Mouse (Mus musculus): ENCODE data around the gene Fxr2.

Fxr2 gene

DNA sequence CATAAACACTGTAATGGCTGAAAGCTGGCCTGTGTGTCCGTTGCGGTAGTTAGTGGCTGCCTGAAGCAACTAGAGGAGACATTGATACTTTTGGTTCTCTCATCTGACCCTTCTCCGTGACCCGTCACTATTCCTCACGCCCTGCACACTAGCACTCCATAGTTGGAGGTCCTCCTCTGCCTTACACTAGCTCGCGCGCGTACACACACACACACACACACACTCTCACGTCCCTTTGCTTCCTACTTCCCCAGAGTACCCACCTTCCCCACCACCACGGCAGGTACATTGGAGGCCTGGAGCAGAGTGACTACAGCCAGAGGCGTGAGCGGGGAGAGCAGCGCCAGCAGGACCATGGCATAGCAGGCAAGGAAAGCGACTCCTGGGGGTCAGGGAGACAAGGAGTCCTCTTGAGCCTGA is 24.7 kb downstream of the Fxr2 start:
- DNase-seq (ENCODE audit: low read depth, low spot score) = no peak

DNA sequence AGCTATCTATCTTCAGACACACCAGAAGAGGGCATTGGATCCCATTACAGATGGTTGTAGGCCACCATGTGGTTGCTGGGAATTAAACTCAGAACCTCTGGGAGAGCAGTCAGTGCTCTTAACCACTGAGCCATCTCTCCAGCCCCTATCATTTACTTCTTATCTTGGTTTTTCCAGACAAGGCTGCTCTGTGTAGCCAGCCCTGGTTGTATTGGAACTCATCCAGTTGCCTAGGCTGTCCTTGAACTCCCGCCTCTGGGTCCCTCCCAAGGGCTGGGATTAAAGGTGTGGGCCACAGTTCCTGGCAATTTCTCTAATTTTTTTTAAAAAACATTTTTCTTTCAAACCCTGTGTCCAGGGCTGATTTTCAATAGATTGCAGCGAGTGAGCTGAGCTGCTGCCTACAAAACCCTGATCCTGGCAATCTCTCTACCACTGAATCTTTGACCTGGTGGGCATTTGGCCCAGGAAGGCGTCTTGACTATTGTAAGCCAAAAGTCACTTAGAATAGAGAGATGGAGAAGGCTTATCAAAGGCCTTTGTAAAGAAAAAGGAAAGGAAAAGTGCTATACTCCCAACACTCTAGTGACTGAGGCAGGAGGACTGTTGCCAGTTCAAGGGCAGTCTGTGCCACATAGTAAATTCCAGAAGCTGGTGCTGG is 28.6 kb downstream of the Fxr2 start:
- no peak for DNase-seq (ENCODE audit: low read depth, low spot score)

DNA sequence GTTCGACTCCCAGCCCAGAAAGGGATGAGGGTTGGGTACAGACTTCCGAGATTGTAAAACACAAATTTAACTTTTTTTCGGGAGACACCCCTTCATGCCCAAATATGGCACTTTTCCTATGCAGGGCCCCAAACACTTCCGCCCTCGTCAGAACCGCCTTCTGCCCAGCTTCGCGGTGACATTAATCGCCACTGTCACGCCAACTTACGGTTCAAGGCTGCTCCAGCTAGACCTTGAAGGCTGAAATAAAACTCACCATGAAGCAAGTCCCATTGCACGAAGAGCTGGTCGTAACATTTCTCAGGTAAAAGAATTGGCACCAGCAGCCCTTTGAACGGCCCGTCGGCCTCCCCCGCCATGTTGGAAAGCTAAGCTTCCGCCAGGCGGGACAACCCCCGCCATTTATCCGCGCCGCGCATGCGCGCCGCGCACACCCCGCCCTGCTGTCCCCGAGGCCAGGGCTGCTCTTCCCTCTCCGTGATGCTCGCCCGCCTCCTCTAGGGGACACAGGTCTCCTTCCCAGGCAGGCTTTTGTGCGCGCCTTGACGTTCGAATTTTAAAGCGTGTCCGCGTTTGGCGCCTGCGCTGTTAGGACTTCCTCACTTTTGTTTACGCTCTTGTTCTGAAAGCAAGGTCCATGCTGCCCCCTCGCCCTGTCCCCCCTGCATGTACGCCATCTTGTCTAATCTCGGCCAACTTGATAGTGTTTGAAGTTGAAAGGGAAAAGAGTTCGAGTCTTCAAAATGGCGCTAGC is 29.6 kb downstream of the Fxr2 start, which contains the start of gene Mpdu1:
Gene Mpdu1 (minus strand): TSS at position 430 of the 754 bp plus-strand sequence.
- peak; percentile 99 for DNase-seq (ENCODE audit: low read depth, low spot score)

DNA sequence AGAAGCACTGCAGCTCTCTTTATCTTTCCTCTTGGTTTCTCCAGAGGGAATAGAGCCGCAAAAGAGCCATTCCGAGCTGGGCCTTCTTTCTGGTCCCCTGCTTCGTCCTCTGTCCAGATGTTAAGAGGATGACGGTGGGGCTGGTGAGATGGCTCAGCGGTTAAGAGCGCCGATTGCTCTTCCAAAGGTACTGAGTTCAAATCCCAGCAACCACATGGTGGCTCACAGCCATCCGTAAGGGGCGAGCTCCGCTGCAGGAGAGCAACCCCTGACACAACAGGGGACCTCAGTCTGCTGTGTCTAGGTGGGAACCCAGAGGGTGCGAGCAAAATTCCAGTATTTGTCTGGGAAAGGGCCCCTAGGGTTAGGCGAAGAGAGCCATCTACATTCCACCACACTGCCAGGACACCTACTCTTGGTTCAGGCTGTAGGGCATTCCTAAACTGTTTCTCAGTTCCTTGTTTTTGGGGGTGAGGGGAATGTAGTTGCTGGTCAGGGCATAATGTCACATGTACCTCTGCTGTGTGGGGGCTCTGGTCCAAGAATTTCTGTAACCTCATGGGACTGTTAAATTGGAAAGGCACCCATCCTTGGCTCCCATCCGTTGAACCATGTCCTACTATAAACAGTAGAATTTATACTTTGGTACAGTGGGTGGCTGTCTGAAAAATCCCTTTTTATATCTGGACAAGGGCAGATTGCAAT is 30.3 kb downstream of the Fxr2 start:
- DNase-seq (ENCODE audit: low read depth, low spot score) = no peak

DNA sequence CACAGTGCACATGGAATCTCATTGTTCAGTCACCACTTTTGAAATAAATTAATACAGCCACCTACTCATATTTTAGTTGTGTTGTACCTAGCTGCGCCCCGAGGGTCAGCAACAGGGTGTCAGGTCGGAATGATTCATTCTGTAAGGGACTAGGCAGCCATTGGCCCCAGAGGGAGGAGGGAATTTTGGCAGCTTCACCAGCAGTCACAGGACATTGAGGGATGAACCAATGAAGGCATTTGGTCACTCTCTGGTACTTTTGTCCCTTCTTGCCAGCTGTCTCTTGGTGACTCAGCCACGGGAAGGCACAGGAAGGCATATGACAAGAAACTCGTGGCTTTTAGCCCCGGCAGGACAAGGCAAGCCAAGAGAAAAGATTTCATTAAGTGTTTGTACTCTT is 31.0 kb downstream of the Fxr2 start:
- no peak for DNase-seq (ENCODE audit: low read depth, low spot score)

DNA sequence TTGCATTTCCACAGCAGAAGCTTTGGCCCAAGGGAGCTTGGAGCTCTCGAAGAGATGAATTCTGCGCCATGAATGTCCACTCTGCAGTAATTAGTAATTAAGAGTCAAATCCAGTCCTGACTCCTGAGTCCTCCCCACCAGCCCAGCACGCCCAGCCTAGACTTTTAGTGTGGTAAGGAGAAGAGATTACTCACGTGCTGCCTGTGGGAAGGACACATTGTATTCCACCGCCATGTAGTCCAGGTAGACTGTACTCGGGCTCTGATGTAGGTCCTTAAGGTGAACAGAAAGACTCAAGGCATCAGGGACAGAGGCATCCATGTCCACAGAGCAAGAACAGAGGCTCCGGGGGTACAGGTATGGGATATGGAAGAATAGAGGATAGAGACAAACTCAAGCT is 32.1 kb downstream of the Fxr2 start:
- no peak for DNase-seq (ENCODE audit: low read depth, low spot score)

DNA sequence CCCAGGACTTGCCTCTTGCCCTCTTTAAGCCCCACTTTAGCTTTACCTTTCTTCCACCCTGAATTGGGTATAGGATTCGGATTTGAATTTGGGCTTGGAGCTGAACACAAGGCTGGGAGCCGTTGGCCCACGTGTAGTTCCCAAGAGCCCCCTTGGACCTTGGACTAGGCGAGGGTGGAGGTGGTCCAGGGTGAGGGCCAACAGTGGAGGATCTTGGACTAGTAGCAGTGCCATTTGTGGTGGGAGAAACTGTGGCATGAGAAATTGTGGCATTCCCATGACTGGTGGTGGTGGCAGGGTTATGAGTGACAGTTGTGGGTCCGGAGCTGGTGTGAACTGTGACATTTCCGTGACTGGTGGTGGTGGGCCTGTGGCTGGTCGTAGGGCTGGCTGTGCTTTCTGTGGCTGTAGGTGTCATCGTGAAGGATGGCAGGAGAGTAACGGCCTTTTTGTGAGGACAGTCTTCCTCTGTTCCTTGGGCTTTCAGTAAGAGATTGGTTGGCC is 32.7 kb downstream of the Fxr2 start:
- DNase-seq (ENCODE audit: low read depth, low spot score) = no peak

DNA sequence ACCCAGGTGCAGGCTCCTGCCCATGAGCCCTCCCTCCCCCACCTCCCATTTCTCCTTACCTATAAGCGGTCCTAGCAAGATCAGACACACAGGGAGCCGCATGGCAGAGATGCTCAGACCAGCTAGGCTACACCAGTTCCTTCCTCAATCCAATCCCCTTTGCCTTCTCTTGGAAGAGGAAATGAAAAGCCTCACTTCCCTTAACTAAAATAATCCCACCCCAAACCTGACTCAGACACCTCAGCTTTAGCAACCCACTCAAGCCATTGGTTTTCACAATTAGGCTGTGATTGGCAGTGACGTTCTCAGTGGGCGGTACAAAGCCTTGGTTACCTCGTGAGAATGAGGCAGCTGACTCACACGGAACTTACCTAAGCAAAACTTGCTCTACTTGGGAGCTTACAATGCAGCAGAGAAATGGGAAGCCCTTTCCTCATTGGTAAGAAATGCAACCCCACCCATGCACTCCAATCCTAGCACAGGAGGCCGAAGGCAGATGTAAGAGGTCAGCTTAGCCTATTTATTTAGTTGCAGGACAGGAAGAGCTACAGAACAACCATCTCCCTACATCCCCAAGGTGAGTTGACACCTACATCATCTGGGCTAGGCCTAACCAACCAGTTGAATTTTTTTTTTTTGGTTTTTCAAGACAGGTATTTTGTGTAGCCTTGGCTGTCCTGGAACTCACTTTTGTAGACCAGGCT is 33.3 kb downstream of the Fxr2 start, which contains the start of gene Cd68:
Gene Cd68 (minus strand): TSS at position 193 of the 704 bp plus-strand sequence.
- peak; percentile 92 for DNase-seq (ENCODE audit: low read depth, low spot score)

DNA sequence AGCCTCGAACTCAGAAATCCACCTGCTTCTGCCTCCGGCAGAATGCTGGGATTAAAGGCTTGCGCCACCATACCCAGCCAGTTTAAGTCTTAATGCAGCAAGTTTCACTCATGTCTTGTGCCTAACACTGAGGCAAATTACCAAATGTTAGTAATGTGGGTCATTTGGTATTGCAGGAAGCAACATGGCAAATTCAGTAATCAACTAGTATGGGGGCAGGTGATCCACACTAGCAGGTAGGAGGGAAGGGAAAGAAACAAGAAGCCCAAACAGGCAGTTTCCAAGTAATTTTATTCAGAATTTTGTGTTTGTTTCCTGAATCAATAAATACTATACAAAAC is 33.8 kb downstream of the Fxr2 start:
- no peak for DNase-seq (ENCODE audit: low read depth, low spot score)

DNA sequence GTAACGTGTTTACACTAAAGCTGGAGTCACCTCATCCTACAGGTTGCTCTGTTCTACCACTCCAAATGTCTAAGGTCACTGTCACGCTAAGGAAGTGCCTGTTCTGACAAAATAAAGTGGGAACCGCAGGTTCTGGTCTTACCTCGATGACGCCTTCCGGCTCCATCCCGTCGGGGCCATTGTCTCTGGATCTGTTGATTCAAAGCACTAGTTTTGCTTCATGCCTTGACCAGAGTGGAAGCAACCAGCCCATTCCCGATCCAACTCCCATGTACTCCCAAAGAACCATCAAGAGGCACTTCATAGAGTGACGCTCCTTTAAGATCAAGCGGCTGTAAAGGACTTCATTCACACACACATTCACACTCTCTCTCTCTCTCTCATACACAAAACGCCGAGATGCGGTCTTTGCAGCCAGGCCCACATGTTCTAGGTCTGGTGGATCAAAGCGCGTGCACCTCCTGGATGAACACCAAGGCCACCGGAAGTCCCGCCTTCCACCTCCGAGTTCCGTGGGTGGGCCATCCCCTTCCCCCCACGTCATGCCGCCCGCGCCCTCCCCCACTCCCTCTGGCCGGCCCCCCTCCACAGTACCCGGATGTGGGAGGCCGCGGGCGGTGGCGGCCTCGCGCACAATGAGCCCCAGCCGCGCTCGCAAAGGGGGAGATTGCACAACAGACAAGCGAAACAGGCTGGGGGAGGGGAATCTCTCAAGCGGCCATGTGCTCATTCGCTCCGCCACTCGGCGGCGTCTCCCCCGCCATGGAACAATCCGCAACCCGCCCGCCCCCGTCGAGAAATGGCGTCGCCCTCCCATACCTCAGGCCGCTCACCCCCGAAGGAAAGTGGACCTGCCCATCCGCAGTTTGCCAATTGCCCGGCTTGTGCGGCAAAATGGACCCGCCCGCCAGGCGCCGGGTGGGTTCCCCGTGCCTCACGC is 38.3 kb downstream of the Fxr2 start:
- peak; percentile 93 for DNase-seq (ENCODE audit: low read depth, low spot score)

DNA sequence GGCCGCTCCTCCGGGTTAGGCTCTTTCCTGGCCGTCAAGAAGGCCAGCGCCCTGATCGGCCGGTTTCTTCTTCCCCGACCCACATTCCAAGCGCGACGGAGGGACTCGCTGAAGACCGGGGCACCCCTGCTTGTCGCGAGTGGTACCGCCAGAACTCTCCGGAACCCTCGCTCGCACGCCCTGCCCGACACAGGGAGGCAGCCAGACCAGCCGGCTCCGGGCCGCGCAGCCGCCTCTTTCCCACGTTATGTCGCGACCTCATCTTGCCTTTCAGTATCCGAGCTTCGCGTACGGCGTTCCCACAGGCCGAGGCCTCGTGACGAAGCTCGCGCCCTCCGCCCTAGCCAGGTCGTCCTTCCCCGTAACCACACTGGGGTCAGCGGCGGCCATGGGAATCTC is 38.9 kb downstream of the Fxr2 start:
- no peak for DNase-seq (ENCODE audit: low read depth, low spot score)

DNA sequence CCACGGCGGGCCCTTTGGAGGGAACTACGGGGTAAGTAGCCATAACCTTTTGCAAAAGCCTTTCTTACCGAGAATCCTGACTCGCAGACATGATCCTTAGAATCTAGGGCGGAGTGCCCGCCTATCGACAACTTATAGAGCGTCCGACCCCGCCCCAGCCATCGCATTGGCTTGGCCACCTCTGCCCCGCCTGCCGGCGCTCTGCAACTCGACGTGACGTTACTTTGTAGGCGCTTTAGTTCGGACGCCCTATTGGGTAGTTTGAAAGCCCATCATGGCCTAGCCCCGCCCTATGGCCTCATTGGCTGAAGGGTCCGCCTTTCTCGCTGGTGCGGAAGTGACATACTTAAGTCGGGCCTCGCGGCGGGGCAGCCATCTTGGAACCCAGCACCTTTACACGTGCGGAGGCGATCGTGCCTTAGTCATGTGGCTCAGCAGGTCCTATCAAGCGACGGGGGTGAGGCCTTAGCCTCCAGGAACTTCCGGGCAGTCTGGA is 39.5 kb downstream of the Fxr2 start, which contains the start of gene Eif4a1:
Gene Eif4a1 (minus strand): TSS at position 213 of the 496 bp plus-strand sequence.
- peak; percentile 100 for DNase-seq (ENCODE audit: low read depth, low spot score)

DNA sequence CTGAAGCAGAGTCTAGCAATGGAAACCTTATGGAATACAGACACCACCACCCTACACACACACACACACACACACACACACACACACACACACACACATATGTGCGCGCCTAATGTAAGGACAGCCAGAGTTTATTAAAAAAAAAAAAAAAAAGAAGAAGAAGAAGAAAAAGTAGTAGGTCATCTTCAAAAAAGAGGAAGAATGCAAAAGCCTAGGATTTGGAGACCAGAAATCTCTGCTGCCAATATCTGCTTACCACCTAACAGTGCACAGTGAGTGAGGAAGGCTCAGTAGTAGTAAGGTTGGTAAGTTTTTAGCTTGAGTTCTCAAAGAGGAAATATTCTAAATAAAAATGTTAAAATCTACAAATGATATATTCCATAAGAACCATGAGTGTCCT is 46.4 kb downstream of the Fxr2 start:
- DNase-seq (ENCODE audit: low read depth, low spot score) = no peak

DNA sequence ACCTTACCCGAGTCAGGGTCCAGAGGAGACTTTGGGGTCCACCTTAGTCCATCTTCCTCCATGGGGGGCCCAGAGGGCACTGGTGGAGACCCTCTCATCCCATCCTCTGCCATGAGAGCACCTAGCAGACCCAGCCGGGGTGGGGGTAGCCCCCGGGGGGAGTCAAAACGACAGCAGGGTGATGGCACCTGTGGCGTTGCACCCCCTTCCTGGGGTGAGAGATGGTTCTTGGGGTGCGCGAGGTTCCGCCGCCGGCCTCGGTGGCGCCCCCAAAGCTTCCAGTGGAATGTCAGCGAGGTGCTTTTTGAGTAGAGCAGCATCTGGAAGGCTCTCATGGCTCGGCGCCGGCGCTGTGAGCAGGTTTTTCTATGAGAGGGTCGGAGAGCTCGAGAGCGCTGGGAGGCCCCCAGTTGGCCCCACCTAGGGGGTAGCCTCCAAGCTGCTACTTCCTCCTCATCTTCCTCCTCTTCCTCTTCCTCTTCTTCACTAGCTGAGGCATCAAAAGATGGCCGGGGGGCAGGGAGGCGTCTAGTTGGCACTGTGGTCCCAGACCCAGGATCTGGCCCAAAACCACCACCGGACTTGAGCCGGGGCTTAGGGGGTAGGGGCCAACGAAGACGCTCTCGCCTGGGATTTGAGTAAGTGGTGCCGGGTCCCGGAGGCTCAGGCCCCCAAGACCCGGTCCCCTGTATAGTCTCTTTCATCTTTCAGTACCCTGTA is 47.5 kb downstream of the Fxr2 start:
- no peak for DNase-seq (ENCODE audit: low read depth, low spot score)

DNA sequence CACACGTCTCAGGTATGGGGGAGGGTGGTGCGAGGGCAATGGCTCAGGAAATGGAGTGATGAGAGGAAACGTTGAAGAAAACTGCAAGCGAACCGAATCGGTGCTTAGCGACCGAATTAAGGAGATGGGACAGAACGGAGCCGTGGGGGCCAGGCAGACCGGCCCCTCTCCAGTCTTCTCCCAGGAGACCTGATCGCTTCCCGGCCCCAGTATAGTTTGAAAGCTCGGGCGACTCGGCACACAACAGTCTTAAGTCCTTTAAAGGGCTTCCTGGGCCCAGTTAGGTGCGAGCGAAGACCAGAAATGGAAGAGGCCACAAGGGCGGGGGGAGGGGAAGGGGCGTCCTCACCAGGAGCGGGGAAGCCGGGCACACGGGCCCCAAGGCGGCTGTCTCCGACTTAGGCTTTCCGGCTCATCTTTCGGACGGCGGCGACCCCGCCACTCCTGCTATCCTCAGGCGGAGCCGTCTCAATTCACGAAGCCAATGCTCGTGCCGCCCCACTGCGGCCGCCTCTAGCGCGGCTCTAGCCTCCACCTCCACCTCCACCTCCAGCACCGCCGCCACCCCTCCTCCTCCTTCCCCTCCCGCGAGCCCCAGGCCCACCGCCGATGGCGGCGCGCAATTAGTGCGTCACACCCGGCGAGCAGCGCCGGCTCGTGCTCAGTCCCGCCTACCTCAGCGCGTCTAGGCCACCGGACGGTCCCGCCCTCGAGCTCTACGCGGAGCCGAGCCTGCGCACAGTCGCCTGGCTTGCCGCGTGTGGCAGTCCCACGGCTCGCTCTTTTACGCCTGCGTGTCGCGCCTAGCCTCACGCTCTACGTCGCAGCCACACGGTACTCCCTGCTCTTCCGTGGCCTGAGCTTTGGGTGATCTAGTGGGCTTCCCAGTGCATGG is 48.8 kb downstream of the Fxr2 start, which contains the start of gene Senp3:
Gene Senp3 (minus strand): TSS at position 771 of the 895 bp plus-strand sequence.
- DNase-seq (ENCODE audit: low read depth, low spot score) = peak; percentile 98

DNA sequence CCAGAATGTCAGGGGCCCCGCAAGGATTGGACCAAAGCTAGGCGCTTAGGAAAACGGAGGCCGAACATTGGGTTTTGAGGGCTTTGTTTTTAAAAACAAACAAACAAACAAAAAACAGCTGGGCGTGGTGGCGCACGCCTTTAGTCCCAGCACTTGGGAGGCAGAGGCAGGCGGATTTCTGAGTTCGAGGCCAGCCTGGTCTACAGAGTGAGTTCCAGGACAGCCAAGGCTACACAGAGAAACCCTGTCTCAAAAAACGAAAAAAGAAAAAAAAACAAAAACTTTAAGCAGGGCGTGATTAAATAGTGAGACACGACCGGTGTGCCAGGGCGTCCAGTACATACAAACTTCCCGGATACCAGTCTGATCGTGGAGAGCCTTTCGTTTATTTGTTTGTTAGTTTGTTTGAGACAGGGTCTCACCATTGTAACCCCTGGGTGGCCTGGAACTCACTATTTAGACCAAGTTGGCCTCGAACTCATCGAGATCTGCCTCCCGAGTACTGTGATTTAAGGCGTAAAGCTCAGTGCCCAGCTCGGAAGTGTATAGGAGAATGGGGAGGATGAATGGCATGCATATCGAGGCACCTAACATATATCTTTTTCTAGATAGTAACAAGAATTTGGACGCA is 49.5 kb downstream of the Fxr2 start:
- no peak for DNase-seq (ENCODE audit: low read depth, low spot score)

DNA sequence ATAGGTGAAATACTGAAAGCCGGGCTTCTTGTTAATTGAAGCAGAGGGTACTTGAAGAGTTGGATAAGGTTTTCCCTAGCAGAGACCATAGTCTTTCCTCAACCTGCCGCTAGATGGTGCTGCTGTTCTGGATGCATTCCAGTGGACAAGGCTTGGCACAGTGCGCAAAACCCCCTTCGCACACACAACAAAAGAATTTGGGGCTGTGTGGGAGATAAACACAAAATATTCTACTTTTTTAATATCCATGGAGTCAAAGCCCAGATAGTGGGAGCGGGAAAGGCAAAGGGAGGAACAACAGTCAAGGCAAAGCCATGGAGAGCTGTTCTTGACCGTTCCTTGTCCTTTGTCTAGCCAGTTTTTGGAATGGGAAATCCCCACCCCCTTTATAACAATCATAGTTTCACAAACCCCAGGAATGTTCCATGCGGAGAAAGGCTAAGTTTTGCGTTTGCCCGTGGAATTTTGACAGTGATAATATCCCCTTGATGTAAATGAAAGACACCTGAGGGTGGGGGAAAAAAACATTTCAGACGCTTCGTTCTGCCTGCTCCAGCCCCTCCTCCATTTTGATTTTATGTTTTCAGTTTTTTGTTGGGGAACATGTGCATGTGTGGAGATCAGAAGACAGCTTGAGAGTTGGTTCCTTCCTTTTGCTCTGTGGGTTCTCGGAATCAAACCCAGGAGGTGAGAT is 50.2 kb downstream of the Fxr2 start:
- DNase-seq (ENCODE audit: low read depth, low spot score) = peak; percentile 88
